Mouse (Mus musculus): ENCODE measurements at regions not wholly inside any gene's neighbourhood (a gene's known extent, or its start where the extent isn't known, plus 50 kb on each side); places are given as distances from the start of the nearest gene placed in this dataset.

- Histone ChIP-seq H3K4me1 (no peaks in the 10 kb centered on the region), H3K36me3 (replicated peaks; ENCODE audit: low read length) (no peaks in the 10 kb centered on the region), H3K4me3 (replicated peaks) (no peak overlapping the region), H3K9me3 (peaks cover 14% of the 10 kb centered on the region), H3K27me3 (replicated peaks) (no peaks in the 10 kb centered on the region)
- TF ChIP-seq FLI1 (IDR thresholded peaks at IDR 0.05; ENCODE audit: low read length): no peak
- TF ChIP-seq GATA1 (IDR thresholded peaks at IDR 0.05; ENCODE audit: borderline replicate concordance, low read length): no peak
Observed at GRCm38 (mm10) chr7:70777763-70778162, 411.2 kb upstream of the Nr2f2 start.

- Histone ChIP-seq H3K4me1 (no peaks in the 10 kb centered on the region), H3K4me3 (replicated peaks) (no peak overlapping the region), H3K9me3 (peaks cover 20% of the 10 kb centered on the region), H3K27me3 (replicated peaks) (no peaks in the 10 kb centered on the region), H3K36me3 (replicated peaks; ENCODE audit: low read length) (no peaks in the 10 kb centered on the region)
- no peak for TF ChIP-seq GATA1 (IDR thresholded peaks at IDR 0.05; ENCODE audit: borderline replicate concordance, low read length)
- TF ChIP-seq FLI1 (IDR thresholded peaks at IDR 0.05; ENCODE audit: low read length): no peak
Observed at GRCm38 (mm10) chr7:70769655-70770054, 403.1 kb upstream of the Nr2f2 start.

DNA sequence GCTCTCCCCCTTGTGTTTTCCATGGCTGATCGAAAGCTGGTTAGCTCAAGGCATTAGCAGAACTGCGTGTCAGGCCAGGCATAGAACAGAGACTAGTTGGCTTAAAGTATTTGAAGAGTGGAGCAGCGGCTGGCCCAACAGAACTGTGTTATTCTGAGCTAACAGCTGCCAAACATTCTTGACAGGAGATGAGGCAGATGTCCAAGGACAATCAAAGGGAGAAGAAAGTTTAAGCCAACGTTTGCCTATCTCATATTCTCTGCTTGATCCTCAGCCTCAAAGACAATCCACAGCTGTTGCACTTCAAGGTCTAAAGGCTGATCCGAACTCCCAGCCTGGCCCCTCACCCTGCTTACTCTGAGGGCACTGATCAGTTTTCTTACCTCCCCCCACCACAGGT lies 401.2 kb upstream of the Nr2f2 start:
- Histone ChIP-seq H3K4me1 (no peaks in the 10 kb centered on the region), H3K9me3 (peaks cover 13% of the 10 kb centered on the region), H3K4me3 (replicated peaks) (no peak overlapping the region), H3K27me3 (replicated peaks) (no peaks in the 10 kb centered on the region), H3K36me3 (replicated peaks; ENCODE audit: low read length) (no peaks in the 10 kb centered on the region)
- TF ChIP-seq GATA1 (IDR thresholded peaks at IDR 0.05; ENCODE audit: borderline replicate concordance, low read length) (no peak), FLI1 (IDR thresholded peaks at IDR 0.05; ENCODE audit: low read length) (no peak)

DNA sequence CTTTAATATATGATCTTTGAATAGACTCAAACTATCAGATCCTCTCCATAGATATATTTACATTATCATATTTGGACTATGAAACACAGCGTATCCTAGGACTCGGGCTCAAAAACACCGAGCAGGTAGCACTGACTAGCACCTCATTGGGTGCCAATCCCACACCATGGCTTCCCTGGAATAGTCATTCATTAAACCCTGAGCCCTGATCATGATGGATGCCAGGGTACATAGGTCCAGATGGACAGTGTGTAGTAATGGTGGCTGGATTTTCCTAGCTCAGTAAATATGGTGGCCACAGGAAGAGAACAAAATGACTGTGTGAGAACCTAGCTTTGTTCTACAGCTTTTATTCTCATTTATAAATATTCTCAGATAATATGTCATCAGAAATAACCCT lies 390.1 kb upstream of the Nr2f2 start:
- Histone ChIP-seq H3K27me3 (replicated peaks) (no peaks in the 10 kb centered on the region), H3K36me3 (replicated peaks; ENCODE audit: low read length) (no peaks in the 10 kb centered on the region), H3K4me1 (no peaks in the 10 kb centered on the region), H3K4me3 (replicated peaks) (no peak overlapping the region), H3K9me3 (peaks cover 16% of the 10 kb centered on the region)
- TF ChIP-seq GATA1 (IDR thresholded peaks at IDR 0.05; ENCODE audit: borderline replicate concordance, low read length) (no peak), FLI1 (IDR thresholded peaks at IDR 0.05; ENCODE audit: low read length) (no peak)

- no peak for TF ChIP-seq GATA1 (IDR thresholded peaks at IDR 0.05; ENCODE audit: borderline replicate concordance, low read length)
- TF ChIP-seq FLI1 (IDR thresholded peaks at IDR 0.05; ENCODE audit: low read length): no peak
- Histone ChIP-seq H3K36me3 (replicated peaks; ENCODE audit: low read length) (no peaks in the 10 kb centered on the region), H3K9me3 (peaks cover 16% of the 10 kb centered on the region), H3K4me3 (replicated peaks) (no peak overlapping the region), H3K4me1 (no peaks in the 10 kb centered on the region), H3K27me3 (replicated peaks) (no peaks in the 10 kb centered on the region)
Observed at GRCm38 (mm10) chr7:70754826-70755225, 388.3 kb upstream of the Nr2f2 start.

DNA sequence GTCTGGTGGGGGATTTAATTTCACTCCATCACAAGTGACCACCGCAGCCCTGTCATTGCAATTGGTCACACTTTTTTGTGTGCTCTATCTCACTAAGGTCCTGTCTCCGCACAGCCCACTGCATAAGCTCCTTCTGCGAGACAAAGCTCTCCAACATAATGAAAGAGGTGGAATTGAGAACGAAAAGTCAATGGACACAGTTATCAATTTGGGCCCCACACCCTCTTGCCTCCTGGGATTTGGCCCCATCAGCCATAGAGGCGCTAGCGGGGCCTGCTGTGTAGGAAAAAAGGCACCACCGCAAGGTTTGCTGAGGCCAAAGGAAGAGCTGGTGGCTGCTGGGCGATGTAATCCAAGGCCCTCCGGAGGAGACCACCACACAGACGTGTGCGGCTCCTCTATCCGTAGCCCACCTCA lies 386.3 kb upstream of the Nr2f2 start:
- Histone ChIP-seq H3K27me3 (replicated peaks) (no peaks in the 10 kb centered on the region), H3K4me1 (no peaks in the 10 kb centered on the region), H3K9me3 (peaks cover 16% of the 10 kb centered on the region), H3K36me3 (replicated peaks; ENCODE audit: low read length) (no peaks in the 10 kb centered on the region), H3K4me3 (replicated peaks) (no peak overlapping the region)
- TF ChIP-seq FLI1 (IDR thresholded peaks at IDR 0.05; ENCODE audit: low read length) (no peak), GATA1 (IDR thresholded peaks at IDR 0.05; ENCODE audit: borderline replicate concordance, low read length) (no peak)

DNA sequence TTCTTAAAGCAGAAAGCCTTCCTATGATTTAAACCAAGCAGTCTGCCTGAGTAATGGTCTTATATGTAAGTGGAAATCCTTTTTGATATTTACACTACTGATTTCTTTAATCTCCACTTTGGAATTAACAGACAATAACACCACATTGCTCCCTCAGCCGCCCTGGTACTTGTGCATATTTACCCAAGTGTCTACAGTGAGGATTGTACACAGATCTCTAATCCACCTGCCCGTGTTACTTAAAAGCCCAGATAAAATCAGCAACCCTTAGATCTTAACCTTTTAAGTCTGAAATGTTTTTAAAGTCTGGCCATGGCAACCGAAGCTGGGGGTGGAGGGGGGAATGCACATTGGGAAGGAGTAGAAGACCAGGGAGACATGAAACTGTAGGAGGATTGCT lies 382.3 kb upstream of the Nr2f2 start:
- H3K9me3 ChIP-seq: peaks cover 21% of the 10 kb centered on the region
- no peak overlapping the region for H3K4me3 ChIP-seq (replicated peaks)
- TF ChIP-seq GATA1 (IDR thresholded peaks at IDR 0.05; ENCODE audit: borderline replicate concordance, low read length) (no peak), FLI1 (IDR thresholded peaks at IDR 0.05; ENCODE audit: low read length) (no peak)
- H3K4me1 ChIP-seq: no peaks in the 10 kb centered on the region
- no peaks in the 10 kb centered on the region for H3K27me3 ChIP-seq (replicated peaks)
- no peaks in the 10 kb centered on the region for H3K36me3 ChIP-seq (replicated peaks; ENCODE audit: low read length)

DNA sequence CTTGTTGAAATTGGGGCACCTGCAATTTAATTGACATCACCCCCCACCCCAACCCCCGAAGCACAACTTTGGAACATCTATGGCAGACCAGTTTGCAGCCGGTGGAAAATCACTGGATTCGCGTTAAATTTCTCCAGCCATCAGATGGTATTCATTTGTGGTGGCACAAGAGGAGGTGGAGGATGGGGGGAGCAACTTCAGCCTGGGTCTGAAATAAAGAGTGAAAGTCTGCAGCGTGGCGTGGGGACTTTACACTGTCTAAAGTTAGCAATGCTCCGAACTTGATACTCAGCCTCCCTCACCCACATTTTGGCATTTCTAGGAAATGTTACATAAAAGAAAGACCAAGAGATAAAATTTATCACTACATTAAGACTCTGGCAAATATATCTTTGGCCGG lies 381.8 kb upstream of the Nr2f2 start:
- Histone ChIP-seq H3K27me3 (replicated peaks) (no peaks in the 10 kb centered on the region), H3K9me3 (peaks cover 17% of the 10 kb centered on the region; the same call in 1 of the 2 replicates), H3K4me1 (no peaks in the 10 kb centered on the region), H3K4me3 (replicated peaks) (no peak overlapping the region), H3K36me3 (replicated peaks; ENCODE audit: low read length) (no peaks in the 10 kb centered on the region)
- TF ChIP-seq FLI1 (IDR thresholded peaks at IDR 0.05; ENCODE audit: low read length) (no peak), GATA1 (IDR thresholded peaks at IDR 0.05; ENCODE audit: borderline replicate concordance, low read length) (no peak)

DNA sequence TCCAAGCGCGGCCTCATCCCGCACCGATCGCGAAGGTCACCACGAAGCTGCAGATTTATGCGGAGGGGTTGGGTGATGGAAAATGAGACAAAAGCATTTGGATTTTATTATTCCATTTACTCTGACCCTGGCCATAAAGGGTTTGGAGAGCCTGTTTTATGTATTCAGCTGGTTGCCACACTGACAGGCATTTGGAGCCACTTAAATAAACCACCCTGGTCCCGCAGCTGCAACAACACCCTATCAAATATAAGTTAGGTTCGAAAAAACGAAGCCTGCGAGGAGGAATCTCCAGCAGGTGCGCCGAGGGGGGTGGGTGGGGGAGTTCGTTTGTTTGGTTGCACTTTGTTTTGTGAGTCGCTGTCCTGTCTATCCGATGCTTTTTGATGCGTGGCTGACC lies 377.8 kb upstream of the Nr2f2 start:
- H3K4me3 ChIP-seq (replicated peaks): no peak overlapping the region
- H3K27me3 ChIP-seq (replicated peaks): no peaks in the 10 kb centered on the region
- H3K36me3 ChIP-seq (replicated peaks; ENCODE audit: low read length): no peaks in the 10 kb centered on the region
- no peak for TF ChIP-seq FLI1 (IDR thresholded peaks at IDR 0.05; ENCODE audit: low read length)
- TF ChIP-seq GATA1 (IDR thresholded peaks at IDR 0.05; ENCODE audit: borderline replicate concordance, low read length): no peak
- H3K9me3 ChIP-seq: peaks cover 11% of the 10 kb centered on the region; the same call in 1 of the 2 replicates
- no peaks in the 10 kb centered on the region for H3K4me1 ChIP-seq

GRCm38 (mm10) chr7:70735591-70735990 lies 369.1 kb upstream of the Nr2f2 start:
- TF ChIP-seq FLI1 (IDR thresholded peaks at IDR 0.05; ENCODE audit: low read length) (no peak), GATA1 (IDR thresholded peaks at IDR 0.05; ENCODE audit: borderline replicate concordance, low read length) (no peak)
- Histone ChIP-seq H3K27me3 (replicated peaks) (no peaks in the 10 kb centered on the region), H3K36me3 (replicated peaks; ENCODE audit: low read length) (no peaks in the 10 kb centered on the region), H3K4me3 (replicated peaks) (no peak overlapping the region), H3K9me3 (peaks cover 8% of the 10 kb centered on the region; the same call in 1 of the 2 replicates), H3K4me1 (no peaks in the 10 kb centered on the region)

DNA sequence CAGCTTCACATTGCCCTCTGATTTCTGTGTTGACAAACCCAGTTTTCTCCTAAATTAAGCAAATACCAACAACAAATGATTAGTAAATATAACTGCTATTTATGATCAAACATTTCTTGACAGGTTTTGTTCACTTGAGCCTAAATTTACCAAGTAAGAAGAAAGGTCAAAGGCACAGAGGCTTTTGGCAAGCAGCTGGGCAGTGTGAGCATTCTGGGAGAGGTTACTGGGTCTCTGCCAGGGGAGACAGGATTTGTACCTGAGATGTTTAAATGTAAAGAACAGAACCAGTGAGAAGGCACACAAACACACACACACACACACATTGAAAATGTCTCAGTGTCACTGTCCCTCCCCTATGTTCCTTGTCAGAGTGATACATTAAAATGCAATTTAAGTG lies 367.0 kb upstream of the Nr2f2 start:
- no peaks in the 10 kb centered on the region for H3K4me1 ChIP-seq
- no peak overlapping the region for H3K4me3 ChIP-seq (replicated peaks)
- H3K27me3 ChIP-seq (replicated peaks): no peaks in the 10 kb centered on the region

More for the DNA sequence above, 367.0 kb upstream of the Nr2f2 start:
- Histone ChIP-seq H3K9me3 (peaks cover 12% of the 10 kb centered on the region; the same call in 1 of the 2 replicates), H3K36me3 (replicated peaks; ENCODE audit: low read length) (no peaks in the 10 kb centered on the region)
- TF ChIP-seq FLI1 (IDR thresholded peaks at IDR 0.05; ENCODE audit: low read length): no peak
- TF ChIP-seq GATA1 (IDR thresholded peaks at IDR 0.05; ENCODE audit: borderline replicate concordance, low read length): no peak

Measured in megakaryocyte, embryonic 14.5 days (primary cell).